Mouse (Mus musculus): ENCODE measurements at regions not wholly inside any gene's neighbourhood (a gene's known extent, or its start where the extent isn't known, plus 50 kb on each side); places are given as distances from the start of the nearest gene placed in this dataset.
A peak's percentile ranks its signal among the peaks of the same experiment; 100 is the strongest.

DNA sequence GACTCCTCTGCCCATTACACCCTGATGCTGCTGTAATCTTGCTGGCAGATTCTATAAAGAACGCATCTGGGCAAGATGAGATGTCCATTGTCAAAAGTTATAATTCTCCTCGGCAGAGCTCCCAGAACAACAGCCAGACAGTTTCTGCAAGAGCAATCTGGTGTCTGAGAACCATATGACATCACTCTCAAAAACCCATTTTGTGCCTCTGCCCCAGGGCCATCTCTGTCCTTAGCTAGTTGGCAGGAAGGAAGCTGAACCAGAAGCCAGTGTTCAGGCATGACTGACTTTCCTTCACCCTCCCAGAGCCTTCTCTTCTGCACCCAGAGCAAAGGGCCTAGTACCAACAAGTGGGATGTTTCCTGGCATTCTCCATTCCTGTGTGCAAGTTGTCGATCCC is 250.5 kb downstream of the Gm4791 start:
- intact Hi-C loops (cut with DNase I): no loop called here
- DNase-seq (ENCODE audit: low spot score): no peak

DNA sequence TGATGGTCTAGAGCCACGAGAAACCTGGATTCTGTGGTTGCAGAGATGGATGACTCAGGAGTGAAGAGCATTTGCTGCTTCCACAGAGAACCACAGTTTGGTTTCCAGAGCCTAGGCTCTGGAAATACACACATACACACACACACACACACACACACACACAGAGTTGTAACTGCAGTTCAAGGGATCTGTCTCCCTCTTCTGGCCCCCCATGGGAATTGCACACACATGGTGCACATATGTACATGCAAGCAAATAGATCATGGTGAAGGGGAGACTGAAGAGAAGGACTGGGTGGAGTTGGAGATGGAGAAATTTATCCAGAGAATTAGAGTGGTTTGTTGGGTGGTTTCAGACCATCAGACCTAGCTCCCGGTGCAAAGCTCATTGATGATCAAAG is 252.6 kb downstream of the Gm4791 start:
- intact Hi-C loops (cut with DNase I): no loop called here
- DNase-seq (ENCODE audit: low spot score): no peak

DNA sequence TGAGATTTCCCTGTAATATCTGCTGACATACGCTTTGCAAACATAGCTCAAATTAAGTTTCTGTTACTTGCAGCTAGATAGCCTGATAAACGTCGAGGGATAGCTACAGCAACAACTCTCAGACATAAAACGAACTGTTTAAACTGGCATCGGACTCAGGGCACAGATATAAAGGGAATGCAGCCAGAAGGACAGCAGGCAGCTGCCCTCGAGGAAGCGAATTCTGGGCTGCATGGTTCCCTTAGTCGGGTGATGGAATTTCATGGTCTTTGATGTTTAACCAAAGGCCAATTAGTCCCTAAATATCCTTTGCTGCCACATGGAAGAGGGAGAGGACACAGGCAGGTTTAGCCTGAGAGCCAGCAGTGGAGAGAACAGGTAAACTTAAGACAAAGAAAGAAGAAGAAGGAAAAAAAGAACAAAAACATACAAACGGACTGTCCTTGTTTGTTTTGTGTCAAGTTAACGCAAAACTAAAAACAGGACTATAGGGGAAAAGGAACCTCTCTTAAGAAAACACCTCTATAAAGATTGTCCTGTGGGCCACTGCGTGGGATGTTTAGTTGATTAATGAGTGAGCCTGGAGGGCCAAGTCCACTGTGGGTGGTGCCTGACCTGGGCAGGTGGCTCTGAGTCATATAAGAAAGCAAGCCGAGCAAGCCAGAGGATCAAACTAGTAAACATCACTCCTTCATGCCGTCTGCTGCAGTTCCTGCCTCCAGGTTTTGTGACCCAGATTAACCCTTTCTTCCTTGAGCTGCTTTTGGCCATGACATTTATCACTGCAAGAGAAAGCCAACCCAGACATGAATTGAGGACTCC is 255.5 kb downstream of the Gm4791 start:
- DNase-seq (ENCODE audit: low spot score): no peak
- intact Hi-C loops (cut with DNase I): no loop called here

DNA sequence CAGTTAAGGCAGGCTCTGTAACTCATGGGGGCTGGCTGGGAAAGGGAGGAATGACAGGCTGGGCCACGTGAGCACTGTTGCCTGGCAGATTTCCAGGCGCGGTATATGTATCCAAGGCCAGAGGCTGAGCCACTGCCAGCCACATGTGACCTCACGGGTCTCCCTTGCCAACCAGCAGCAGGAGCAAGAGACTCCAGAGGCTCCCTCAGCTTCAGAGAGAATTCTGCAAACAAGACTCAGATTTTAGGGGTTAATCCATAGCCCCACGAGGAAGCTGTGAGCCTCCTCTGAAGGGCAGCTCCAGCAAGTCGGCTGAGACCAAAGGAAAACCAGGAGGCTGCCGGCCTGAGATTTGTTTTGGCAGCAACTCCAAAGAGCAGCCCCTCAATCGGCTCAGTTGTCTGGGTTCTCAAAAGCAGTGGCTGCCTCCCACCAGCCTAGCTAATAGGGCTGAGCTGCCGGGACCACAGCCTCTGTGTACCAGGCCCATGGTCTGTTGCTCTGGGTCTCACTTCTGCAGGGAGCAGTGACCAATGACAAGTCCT is 264.0 kb upstream of the Cadm1 start:
- intact Hi-C loops (cut with DNase I): no loop called here
- peak; percentile 6 for DNase-seq (ENCODE audit: low spot score)

DNA sequence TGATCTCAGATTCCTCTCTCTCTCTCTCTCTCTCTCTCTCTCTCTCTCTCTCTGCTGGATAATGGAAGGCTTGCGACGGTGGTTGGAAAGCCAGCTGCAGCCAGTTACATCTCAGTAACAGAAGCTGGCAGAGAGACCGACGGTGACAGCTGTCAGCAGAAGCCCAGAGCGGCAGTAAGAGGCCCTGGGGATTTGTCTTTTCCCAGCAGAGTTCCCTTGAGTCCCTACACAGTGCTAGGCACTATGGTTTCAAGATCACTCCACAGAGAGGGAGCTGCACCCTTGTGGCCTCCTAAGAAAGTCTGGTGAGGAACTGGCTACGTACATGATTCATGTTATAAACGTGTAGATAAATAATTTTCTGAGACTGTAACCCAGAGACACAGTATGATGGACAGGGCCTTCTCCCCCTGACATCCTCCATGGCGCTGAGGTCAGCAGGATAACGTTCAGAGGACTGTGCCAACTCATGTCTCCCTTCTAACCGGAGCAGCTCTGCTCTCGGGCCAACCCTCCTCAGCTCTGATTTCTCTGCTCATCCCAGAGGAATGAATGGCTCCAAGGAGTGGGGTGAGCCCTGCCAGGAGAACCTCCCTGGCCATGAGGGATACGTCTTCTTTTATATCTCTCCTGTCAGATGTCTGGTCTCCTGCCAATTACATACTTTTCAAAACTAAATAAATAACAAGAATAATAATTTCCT is 253.5 kb upstream of the Cadm1 start:
- intact Hi-C loops (cut with DNase I): no loop called here
- DNase-seq (ENCODE audit: low spot score): peak; percentile 43

DNA sequence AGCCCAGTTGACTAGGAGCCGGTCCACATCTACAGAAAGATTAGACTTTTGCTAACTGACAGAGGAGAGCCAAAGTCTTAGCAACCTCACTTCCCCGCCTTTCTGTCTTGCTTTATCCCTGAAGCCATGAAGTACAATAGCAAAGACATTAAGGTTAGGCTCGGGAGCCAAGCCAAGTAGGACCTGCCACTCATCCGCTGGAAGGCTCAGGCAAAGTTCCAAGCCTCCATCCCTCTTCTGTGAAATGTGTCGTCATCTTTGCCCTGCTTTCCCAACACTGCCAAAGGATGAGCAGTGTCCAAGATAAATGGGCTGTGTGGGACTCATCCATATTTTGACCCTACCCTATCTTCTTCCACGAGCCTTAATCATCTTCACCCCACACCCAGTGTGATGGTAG is 250.6 kb upstream of the Cadm1 start:
- intact Hi-C loops (cut with DNase I): no loop called here
- DNase-seq (ENCODE audit: low spot score): no peak

DNA sequence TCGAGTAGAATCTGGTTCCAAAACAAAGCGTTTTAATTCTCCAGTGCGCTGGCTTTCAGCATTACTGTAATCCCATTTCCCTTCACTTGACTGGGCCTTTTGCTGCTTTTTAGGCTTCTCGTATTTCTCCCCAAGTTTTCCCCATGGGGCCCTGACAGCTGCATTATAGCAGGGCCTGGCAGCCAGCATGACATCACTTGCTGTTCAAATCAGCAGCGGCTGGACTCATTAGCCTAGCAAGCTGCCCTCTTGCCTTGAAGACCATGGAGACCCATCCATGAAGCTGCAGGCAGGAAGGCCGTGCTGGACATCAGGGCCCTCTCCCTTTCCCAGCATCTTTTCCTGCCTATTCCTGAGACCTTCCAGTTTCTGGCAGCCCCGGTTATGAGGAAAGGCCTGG is 249.8 kb upstream of the Cadm1 start:
- intact Hi-C loops (cut with DNase I): no loop called here
- peak; percentile 46 for DNase-seq (ENCODE audit: low spot score)

DNA sequence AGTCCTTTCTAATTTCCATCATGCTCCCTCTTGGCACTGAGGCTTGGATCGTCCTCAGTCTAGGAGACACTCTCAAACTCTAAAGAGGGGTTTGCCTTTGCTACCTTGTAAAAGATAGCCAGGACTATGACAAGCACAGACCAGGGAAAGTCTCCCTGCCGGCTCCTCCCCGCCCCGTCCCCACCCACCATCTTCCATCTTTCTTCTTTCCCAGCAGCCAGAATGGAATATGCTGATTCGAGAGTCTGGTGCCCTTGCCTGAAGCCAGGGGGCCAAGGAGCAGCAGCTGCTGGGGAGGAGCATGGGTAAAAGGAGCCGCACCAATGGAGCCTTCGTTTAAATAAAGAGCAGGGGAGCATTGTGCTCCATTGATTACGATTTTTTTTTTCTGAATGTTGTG is 249.4 kb upstream of the Cadm1 start:
- no peak for DNase-seq (ENCODE audit: low spot score)
- intact Hi-C loops (cut with DNase I): no loop called here

DNA sequence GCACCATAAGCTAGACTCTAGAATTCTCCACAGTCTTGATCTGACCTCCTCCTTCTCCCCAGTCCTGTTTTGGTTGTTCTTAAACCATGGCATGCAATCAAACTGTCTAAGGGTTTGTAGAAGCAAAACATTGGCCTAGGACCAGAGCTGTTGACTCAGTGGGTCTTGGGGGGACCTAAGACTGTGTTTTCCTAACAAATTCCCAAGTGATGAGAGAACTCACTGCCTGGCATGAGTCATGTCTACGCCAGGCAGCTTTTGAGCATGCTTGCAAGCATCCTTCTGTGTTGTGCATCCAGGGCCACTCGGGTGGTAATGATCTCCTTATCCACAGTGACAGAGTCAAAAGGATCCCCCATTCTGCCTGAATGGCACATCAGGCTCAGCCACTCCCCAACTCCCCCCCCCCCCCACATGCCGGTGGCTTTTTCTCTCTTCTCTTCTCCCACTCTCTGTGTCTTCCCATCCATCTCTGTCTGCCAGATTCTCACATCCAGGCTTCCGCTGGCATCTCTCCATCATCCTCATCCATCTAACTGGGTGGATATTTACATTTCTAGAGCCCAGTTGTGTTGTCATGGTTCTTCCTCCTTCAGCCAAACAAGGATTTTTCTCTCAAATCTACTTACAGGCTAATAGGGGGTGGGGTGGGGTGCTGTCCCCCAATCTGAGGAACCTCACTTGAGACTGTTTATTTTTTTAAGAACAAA is 246.1 kb upstream of the Cadm1 start:
- no peak for DNase-seq (ENCODE audit: low spot score)
- intact Hi-C loops (cut with DNase I): no loop called here

DNA sequence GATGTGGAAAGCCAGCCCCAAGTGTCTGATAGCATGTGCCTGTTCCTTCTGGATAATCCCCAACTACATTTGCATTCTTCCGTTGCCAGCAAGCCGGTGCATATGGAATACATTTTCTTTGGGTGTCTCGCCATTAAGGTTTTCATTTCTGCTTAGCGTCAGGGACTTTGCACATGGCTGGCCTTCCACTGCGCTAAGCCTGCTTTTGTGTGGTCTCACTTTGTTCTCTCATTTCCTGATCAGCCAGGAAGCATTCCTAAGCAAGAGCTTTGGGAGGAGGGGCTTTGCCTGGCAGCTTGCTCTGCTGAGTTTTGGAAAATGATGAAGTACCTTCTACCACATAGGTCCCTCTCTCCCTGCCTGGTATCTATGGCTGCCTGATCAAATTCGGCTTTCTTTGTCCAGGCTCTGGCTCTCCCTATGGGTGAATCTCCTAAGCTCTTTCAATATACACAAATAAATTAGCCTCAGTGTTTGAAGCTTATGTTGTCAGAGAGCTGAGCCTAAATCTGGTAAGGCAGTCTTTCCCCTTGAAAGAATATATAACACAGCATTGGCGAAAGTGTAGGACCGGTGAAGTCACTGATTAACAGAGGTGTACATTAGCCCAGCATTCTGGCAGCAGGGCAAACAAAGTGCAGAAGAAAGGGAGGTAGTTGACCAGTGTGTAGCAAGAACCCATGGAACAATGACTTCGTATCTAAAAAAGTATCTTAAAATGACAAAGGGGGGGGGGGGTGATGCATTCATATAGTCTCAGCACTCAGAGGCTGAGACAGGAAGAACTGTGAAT is 242.8 kb upstream of the Cadm1 start:
- intact Hi-C loops (cut with DNase I): no loop called here
- DNase-seq (ENCODE audit: low spot score): no peak

DNA sequence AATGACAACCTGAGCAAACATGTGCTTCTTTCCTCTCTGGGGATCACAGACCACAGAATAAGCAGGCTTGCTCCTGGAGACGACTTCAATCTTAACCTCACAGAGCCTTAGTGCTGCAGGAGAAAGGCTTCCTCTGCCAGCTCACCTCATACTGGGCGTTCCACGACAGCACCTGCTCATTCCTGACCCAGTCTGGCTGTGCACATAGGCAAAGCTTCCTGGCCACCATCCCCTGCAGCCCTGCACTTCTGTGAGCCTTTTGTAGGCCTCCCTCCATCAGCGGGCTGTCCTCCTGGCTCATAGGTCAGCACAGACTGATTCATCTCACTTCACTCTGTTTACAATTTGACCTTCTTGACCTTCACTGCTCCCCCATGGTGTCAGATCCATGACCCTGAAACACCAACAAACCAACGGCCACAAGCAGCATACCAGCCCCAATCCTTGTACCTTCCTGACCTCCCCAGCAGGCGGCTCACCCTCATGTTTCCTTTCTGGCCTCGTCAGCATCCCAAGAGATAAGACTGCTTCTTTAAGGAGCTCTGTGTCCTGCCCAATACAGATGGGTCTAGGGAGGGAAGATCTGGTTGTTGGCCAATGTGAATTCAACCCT is 241.3 kb upstream of the Cadm1 start:
- DNase-seq (ENCODE audit: low spot score): no peak
- intact Hi-C loops (cut with DNase I): no loop called here

DNA sequence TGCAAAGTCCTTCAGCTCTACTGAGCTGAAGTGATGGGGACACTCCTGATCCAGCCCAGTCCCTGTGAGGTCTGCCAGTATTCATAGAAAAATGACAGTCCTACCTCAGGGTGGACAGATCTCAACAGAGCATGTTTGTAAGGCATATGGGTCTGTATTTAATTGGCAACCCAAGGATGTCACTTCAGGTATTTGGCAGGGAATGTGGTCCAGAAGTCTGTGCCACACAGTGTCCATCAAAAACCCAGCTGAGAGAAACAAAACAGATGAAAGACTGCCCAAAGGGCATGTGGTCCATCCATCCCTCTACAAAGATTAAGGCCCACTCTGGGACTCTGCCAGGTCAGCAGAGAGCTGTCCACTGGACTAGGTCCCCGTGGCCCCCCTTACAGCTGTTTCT is 229.3 kb upstream of the Cadm1 start:
- intact Hi-C loops (cut with DNase I): no loop called here
- no peak for DNase-seq (ENCODE audit: low spot score)

DNA sequence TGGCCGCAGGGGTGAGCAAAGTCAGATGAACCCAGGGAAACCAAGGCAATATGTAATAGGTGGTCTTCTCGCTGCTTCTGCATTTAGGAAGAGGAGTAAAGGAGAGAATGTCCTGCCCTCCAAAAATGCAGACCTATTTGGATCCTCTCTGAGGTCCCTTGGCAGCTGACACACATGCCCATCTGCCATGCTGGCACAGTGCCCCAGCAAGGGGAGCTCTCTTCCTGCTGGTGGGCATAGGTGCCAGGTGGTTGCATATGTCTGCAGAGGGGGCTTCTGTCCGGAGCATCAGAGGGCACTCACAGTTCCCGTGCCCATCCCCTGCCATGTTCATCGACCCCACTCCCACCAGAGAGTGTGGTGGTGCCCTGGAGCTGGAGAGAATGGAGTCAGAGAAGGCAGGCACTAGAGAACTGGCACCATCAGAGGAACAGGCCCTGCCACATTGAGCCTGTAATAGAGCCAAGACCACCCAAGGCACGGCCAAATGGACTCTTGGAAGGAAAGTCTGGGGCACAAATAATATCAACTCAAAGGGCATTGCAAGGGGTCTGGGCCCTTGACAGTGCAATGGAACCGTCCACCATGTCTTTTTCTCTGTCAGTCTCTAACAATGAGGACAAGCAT is 222.7 kb upstream of the Cadm1 start:
- no peak for DNase-seq (ENCODE audit: low spot score)
- intact Hi-C loops (cut with DNase I): no loop called here

DNA sequence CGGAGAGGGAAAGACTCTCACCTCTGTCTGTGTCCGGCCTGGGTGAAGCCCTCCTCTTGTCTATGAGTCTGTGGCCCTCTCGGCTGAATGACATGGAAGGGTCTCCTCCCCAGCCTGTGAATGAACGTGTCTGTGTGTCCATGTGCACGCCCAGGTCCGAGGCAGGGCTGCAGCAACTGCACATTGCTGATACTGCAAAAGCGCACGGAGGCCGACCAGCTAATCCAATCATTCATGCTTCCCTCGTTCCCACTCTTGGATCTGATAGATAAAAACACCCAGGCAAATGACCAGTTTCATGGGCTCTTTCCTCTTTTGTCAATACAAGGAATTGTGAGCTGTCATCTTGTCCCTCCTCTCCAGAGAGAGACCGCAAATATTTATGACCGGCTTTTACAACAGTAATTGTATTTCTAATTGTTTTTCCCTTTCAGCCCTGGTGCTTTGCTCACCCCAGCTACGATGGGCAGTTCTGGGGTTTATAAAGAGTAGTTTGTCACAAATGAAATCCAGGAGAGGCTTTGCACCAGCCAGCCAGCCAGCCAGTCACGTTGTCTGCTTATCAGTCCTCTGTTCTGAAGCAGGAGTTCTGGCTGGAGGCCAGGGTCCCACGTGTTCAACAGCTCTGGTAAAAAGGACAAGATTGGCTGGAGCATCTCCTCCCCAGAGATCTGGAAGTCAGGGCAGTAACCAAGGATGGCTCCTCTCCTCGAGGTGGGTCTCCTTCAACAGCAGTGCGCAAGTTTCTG is 222.0 kb upstream of the Cadm1 start:
- intact Hi-C loops (cut with DNase I): no loop called here
- peak; percentile 16 for DNase-seq (ENCODE audit: low spot score)

DNA sequence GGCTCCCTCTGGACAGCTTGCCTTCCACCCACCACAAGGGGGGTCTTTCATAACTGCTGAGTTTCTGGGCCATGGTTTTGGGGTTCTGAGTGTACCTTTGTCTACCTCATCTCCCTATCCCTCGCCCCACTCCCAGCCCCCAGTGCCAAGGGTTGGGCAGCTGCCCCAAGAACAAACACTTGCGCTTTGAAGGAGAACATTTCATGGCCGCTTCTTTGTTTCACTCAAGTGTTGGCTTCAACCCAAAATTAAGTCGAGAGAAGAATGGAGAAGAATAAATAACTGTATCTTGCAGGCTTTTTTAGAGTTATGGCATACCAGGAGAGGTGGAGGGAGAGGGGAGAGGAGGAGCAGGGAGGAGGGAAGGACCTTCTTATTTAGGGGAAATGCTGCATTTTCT is 216.5 kb upstream of the Cadm1 start:
- no peak for DNase-seq (ENCODE audit: low spot score)
- intact Hi-C loops (cut with DNase I): loop anchor here (10.0 kb wide), 1 partner anchor 381 kb away; no protein-coding TSS in a partner anchor

DNA sequence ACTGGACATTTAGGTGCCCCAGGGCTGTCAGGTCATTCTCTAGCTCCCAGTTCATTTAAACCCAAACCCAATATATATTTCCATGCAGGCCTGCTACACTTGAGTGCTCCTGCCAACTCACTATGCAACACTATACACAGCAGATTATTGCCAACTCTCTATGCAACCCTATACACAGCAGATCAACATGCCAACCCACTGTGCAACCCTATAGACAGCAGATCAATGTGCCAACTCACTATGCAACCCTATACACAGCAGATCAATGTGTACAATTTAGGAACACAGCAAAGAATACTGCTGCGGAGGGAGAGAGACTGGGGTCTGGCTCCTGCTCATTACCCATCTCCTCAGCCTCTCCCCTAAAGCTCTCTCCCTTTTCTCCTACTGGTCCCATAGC is 215.7 kb upstream of the Cadm1 start:
- no peak for DNase-seq (ENCODE audit: low spot score)
- intact Hi-C loops (cut with DNase I): loop anchor here (10.0 kb wide), 1 partner anchor 381 kb away; no protein-coding TSS in a partner anchor

DNA sequence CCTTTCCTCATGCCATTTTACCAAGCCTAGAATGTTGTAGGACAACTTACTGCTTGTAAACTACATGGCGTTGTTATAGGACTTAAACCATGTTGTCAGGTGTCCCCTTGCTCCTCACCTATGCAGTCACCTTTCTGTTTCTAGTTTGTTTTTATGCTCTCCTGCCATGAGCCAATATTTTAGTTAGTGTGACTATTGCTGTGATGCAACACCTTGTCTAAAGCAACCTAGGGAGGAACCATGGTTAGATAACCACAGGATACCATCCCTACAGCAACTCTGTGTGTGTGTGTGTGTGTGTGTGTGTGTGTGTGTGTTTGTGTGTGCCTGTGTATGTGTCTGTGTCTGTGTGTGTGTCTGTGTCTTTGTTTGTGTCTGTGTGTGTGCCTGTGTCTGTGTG is 209.6 kb upstream of the Cadm1 start:
- intact Hi-C loops (cut with DNase I): no loop called here
- no peak for DNase-seq (ENCODE audit: low spot score)

DNA sequence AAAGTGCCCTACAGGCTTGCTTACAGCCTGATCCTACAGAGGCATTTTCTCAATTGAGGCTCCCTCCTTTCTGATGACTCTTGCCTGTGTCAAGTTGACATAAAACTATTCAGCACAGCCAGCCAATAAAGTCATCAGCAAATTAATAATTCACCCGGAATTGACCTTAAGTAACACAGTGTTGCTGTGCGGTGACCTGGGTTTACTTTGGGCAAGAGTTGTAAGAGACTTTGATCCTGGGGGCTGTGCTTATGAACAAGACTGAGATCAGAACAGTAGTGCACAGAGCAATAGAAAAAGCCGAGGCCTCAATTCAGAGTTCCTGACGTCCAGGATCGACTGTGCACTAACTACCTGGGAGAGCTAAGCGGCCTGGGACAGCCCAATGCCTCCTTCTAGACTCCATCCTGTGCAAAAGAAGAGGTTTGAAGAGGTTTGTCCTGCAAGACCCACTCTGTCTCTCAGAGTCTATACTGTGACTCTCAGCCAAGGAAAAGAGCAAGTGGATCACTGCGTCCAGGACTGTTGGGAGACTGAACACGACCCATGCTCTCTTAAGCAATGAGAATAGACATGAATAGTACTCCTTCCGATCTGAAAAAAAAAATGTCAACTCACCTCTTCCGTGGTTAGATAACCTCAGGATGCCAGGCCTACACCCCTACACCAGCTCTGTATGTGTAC is 208.7 kb upstream of the Cadm1 start:
- intact Hi-C loops (cut with DNase I): no loop called here
- no peak for DNase-seq (ENCODE audit: low spot score)
